Mouse (Mus musculus) left cerebral cortex, adult 8-10 months (tissue): ENCODE results near the gene Pygo1. TPM values are rescaled to one million over a fixed set of nuclear protein-coding genes. Genes with fewer than 3 reads are reported as not detected.

Experiments
- DNase-seq, 2 experiments: peaks; one replicate each; pipeline ENCODE4 v3.0.0; 2022; ENCODE audit warnings: low spot score in 2 of 2
- total RNA-seq, 4 experiments: library from RNA; stranded (reverse); gene quantifications; 2 replicates each; pipeline ENCODE4 v1.2.4; 2022

Gene Pygo1
- total RNA-seq, 4 experiments from 2014 or later: 16.5 to 19.2 (median 17.9) TPM

DNA sequence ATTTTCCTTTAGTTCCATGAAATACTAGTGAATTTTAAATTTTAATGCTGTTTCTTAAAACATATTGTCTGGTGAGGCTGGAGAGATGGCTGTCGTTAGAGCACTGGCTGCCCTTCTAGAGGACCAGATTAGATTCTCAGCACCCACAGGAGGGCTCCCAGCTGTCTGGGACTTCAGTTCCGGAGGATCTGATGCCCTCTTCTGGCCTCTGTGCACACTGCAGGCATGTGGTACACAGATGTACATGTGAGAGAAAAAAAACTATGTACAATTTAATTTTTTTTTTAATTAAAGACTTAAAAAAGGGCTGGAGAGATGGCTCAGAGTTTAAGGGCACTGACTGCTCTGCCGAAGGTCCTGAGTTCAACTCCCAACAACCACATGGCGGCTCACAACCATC lies 9.9 kb downstream of the Pygo1 start:
- DNase-seq: no peak

DNA sequence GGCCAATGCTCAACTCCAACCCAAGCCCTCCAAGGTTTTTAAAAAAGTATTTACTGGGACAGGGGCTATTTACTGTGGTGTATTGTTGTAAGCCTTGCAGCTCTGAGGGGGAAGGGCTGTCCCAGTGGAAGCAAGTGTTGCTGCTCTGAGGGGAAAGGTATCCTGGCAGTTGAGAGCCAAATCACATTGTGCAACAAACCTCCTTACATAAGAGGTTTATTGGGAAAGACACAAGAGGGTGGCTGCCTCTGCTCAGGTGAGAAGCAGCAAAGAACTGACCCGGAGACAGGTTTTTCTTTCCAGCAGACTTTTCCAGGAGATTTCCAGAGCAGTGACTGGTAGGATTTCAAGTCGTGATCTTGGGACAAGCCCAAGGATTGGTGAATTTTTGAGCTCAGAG lies 10.9 kb downstream of the Pygo1 start:
- DNase-seq: no peak

DNA sequence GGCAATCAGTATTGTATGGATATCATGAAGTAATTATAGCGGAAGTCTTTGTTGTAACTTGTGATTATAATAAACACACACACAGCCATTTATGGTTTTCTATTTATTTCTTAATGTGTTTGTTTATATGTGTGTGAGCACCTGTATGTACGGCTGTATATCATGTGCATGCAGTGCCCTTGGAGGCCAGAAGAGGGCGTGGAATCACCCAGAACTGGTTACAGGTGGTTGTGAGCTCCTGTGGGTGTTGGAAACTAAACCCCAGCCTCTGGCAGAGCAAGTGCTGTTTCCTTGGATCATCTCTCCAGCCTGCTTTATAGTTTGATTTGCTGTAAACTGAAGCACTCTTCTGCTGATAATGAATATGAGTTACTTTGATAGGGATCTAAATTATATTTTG lies 18.0 kb downstream of the Pygo1 start:
- no peak for DNase-seq

DNA sequence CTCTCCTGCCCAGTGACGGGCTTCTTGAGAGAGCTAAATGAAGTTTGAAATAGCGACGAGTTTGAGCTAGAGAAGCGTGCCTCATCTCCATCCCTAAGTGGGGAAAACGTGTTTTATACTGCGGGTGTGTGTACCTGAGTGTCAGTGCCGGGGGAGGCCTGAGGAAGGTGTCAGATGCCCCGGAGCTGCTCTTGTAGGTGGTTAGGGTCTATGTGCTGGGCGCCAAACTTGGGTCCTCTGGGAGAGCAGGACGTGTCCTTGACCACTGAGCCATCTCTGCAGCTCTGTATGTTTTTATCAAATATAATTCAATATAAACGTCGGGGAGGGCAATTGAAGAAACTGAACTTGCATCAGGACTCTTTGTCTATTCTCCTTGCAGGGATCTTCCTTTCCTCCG lies 18.8 kb downstream of the Pygo1 start:
- DNase-seq: no peak

DNA sequence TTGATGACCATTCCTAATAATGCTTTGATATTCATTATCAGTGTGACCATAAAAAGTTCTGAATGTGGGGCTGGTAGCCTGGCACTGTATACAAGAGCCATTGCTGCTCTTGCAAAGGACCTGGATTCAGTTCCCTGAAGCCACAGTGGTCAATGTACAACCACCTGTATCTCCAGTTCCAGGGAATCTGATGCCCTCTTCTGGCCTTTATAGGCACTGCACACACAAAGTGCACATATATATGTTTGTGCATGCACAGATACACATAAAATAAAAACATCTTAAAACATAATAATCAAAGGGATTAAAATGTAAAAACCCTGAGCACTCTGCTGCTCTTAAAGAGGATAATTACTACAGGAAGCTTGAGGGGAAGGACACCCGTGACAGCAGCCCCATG lies 21.6 kb downstream of the Pygo1 start:
- DNase-seq: no peak

DNA sequence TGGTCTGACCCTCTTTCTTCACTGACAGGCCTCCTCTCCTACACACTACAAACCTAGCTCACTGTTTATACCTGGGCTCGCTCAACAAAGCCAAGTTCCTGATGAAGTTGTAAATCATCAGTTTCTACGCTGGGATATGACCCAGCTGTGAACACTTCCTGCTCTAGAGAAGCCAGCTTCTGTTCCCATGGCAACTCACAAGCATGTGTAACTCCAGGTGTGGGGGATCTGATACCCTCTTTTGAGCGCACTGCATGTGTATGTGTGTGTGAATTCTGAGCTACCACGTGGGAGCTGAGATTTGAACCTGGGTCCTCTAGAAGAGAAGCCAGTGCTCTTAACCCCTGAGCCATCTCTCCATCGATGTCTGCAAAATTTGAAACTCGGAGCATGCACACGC lies 24.1 kb downstream of the Pygo1 start:
- DNase-seq: no peak

DNA sequence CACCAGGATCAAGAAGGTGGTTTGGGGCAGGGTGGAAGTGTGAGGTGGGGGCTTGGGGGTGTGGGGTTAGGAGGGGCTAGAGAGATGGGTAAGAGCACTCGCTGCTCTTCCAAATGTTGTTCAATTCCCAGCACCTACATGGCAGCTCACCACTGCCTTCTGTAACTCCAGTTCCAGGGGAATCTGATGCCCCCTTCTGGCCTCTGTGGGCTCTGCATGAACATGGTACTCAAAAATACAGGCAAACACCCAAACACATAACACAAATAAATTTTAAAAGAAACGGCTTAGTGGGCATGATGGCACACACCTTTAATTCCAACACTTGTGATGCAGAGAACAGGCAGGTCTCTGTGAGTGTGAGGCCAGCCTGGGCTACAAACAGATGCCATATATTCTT lies 29.3 kb downstream of the Pygo1 start:
- DNase-seq: no peak

DNA sequence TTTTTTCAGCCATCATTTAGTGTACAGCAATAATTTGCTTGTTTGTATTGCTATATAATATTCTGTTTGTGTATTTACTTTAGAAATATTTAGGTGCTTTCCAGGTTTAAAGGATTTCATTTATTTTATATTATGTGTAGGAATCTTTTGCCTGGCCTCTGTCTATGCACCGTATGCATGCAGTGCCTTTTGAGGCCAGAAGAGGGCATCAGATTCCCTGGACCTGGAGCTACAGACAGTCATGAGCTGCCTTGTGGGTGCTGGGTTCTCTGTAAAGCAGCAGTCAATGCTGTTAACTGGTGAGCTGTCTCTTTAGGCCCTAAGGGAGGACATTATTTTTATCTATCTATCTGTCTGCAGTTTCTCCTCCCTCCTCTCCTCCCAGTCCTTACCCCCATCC lies 30.1 kb downstream of the Pygo1 start:
- no peak for DNase-seq

DNA sequence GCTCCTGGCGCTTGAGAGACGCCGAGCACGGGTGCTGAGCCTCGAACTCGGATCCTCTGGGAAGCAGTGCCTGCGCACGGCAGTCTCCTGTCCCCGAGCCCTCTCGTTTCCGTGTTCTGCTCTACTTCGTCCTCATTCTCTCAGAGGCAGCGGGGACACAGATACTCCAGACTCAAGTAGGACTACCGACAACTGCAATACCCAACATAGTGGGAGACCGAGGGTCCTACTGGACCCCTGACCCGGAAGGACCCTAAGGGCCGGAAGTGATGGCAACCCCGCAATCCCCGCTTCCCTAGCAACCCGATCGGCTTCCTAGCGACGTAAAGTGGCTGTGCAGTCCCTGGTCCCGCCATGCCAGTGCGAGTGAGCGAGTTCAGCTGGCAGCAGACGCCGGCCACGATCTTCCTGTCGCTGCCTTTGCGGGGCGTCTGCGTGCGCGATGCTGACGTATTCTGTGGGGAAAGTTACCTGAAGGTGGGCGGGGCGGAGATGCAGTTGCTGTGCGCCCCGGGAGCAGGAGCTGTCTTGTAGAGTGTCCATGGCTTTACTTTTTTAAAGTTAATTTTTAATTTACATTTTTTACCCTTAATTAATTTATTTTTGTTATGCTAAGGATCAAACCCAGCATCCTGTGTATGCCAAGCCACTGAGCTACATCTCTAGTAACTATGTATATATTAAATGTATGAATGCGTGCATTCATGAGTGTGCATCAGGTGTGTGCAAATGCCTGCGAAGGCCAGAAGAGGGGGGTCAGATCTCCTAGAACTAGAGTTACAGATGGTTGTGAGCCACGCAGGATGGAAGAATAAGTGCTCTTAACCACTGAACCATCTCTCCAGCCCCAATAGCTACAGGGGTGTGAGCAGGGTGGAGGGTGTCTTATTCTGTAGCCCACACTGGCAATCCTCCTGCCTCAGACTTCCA lies 33.3 kb downstream of the Pygo1 start, which contains the start of the genes Dyx1c1 and Gm44503:
Dyx1c1 (plus strand) TSS at position 265 of the 930 bp plus-strand sequence.
Gm44503 (plus strand) TSS at position 332 of the 930 bp plus-strand sequence.
- DNase-seq: peak; percentile 55 to 68

DNA sequence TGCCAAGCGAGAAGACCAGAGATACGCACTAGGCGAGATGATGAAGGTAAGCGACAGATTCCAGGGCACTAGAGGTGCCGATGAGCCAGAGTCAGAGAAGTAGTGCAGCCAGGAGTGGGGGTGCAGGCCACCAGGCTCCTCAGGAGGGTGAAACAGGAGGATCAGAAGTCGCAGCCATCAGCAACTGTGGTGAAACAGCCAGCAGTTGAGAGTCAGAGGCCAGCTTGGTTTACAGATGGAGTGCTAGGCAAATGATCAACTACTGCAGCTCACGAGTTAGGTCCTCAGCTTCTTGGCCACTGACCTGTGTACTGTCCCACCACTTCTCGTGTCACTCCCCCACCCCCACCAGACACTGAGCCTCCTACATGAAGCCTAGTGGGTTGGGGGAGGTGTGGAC lies 35.9 kb downstream of the Pygo1 start:
- DNase-seq: no peak

DNA sequence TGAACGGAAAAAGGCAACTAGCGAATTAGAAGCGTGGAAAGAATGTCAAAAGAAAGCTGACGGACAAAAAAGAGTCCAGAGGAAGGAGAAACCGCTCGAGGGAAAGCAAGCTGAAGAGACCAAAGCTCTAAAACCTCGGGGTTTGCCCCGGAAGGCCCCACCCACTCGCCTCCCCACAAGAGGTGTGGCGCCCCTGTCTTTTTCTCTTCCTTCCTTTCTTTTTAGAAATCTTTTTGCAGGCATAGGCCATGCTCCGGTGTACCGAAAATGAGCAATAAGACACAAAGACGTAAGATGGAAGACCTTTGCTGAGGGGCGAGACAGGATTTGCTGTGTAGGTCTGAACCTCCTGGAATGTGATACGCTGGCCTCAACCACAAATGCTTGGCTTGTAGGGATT lies 36.5 kb downstream of the Pygo1 start:
- no peak for DNase-seq

DNA sequence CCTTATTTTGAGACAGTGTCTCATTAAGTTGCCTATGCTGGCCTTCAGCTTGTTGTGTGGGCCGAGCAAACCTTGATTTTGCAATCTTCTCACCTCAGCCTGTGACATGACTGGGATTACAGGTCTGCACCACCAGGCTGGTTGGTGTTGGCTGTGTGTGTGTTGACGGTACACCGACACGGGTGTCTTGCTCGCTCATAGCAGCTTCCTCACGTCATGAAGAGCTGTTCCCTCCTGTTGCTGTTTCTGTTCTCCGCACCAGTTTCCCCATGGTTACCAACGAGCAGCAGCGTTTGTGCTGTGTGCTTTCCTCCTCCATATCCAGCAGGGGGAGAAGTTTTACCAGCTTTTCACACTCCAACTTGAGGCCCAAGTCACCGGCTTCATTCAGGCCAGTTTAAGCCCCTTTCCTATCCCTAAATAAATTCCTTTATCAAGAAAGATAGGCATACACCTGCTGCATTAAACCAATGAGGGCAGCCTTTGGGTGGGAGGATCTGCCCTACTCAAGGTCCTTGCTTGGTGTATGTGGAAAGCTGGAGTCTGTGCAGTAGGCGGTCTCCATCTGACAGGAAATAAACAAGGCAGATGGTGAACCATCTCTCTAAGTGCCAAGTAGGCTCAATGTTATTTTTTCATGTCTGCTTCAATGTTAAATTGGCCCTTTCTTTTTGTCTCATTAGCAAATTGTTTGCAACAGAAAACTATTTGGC lies 43.1 kb downstream of the Pygo1 start:
- DNase-seq: peak; percentile 53 to 79

DNA sequence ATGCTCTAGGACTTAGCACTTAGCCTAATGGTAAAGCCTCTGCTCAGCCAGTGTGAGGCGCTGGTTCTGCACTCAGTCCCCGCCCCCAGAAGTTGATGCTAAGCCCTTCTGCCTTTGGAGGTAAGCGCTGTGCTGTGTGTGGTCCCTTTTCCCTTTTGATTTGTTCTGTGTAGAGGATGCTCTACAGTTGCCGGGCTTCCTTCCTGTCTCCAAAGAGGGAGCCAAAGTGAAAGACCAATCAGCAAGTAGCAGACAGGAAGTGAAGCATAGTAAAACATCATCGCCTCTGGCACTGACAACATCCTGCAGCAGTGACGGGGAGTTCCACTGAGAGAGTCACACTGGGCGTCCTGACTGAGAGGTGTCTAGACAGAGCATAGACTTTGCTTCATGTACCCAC lies 44.4 kb downstream of the Pygo1 start:
- no peak for DNase-seq

DNA sequence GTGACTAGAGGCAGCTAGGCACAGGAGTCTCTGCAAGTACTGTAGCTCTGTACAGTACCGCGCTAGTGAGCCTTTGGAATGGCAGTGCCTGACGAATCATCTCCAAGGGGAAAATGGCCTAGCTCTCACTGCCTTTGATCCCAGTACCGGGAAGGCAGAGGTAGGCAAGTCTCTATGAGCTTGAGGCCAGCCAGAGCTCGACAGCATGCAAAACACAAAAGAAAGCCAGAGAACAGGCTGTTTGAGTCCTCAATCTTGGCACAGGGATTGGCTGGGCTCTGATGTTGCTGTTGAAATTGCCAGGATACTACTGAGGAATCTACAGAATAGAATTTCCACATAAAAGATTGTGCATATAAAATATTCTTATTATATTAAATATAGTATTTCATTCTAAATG lies 47.0 kb downstream of the Pygo1 start:
- no peak for DNase-seq

DNA sequence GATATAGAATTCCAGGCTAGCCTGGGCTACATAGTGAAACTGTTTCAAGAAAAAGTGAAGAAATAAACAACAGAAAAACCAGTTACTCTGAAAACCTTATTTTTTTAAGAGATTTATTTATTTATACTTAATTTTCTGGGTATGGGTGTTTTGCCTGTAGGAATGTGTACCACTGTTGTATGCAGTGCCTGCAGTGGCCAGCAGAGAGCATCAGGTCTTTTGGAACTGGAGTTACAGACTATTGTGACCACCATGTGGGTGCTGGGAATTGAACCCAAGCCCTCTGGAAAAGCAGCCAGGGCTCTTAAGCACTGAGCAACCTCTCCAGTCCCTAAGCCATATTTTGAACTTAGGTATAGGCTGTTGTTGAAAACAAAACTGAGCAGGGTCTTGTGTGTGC lies 47.5 kb downstream of the Pygo1 start:
- DNase-seq: no peak

DNA sequence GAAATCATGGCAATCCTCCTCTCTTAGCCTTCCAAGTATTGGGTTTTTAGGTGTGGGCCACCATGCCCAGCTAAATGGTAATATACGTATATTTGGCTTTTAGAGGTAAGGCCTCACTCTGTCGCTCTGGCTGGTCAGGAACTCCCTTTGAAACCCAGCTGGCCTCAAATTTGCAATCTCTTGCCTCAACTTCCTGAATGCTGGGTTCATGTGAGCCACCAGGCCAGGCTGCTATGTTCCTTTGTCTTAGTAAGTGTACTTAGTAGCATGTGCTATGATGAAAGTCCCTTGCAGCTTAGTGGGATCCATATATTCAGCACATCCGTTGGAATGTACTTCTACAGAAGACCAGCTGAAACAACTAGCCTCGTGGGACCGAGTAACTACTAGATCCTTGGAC lies 49.3 kb downstream of the Pygo1 start:
- no peak for DNase-seq

DNA sequence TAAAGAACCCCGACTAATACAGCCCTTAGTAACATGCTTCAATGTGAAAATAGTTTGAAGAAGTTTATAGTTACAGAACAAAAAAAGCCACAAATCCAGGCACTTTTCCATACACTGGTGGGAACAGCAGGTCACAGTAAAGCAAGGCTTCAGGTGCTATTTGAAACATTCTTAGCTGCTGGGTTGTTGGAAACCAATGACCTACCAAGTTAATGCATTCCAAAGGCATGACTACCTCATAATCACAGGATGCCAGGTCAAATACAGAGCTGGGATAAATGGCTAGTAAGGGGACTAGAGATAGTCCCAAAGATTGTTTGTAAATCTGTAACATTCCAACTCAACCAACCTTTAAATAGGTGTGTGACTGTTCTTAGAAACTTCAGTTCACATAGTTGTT lies 49.8 kb downstream of the Pygo1 start:
- DNase-seq: no peak

DNA sequence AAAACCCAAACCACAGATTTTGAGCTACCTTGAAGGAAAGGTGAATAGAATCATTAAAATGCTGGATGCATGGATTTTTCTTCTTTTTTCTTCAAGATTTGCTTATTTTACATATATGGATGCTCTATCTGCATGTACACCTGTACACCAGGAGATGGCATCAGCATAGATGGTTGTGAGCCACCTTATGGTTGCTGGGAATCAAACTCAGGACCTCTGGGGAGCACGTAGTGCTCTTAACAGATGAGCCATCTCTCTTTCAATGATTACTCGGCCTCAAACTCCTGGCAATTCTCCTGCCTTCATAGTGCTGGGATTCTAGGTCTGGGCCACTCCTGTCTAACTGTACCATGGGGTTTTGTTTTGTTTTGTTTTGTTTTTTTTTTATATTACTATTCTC lies 57.6 kb downstream of the Pygo1 start:
- DNase-seq: no peak

DNA sequence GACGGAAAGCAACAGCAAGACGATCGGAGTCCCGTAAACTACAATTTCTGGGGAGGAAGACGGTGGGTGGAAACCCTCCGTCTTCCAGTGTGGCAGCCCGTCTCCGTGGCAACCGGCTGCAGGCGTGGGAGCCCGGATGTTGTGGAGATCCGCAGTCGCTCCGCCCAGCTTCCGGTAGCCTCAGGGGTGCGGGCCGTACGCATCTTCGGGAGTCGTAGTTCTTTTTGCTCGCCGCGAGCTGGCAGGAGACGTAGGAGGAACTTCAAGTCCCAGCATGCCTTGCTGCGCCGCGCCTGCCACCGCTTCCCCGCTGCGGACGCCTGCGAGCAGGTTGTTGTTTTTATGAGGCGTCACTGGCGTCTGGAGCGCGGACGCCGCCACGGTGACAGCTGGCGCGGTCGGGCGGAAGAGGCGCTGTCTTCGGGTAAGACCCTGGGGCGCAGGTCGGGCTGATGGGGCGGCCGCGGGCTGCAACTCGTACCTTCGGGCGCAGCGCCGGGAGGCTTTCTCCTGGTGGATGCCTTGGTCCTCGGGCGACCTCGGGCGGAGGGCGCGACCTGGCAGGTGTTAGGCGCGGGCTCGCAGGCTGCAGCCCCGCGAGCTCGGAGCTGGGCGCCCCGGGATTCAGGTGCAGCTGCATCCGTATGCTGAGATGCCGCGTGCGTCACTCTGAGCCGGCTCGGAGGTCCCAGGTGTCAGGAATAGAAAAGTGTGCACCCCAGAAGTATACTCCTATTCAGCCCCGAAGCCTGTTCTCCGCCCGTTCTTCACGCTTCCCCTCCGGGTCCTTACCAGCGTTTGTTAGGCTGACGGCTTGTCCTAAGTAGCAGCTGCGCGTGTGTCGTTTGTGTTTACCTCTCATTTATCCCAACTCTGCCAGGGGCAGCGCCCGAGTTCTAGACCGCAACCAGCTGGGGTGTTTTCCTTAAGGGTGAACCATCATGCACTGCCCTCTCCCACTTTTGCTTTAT lies 60.1 kb downstream of the Pygo1 start, which contains the start of the genes Ccpg1os and Ccpg1:
Ccpg1os (minus strand) TSS at position 133 of the 971 bp plus-strand sequence.
Ccpg1 (plus strand) TSS at position 180 of the 971 bp plus-strand sequence.
- peak; percentile 86 to 99 for DNase-seq

DNA sequence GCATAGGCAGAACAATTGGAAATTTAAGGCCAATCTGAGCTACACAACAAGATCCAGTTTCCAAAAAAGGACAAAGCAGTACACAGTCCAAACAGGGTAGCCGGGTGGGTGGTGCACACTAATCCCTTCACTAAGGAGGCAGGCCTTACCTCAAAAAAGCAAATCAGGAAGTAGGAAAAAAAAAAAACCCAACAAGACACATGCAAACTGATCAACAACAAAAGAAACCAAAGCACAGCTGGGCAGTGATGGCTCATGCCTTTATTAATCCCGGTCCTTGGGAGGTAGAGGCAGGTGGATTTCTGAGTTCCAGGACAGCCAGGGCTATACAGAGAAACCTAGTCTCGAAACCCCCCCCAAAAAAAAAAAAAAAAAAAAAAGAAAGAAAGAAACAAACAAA lies 62.3 kb downstream of the Pygo1 start:
- DNase-seq: no peak

DNA sequence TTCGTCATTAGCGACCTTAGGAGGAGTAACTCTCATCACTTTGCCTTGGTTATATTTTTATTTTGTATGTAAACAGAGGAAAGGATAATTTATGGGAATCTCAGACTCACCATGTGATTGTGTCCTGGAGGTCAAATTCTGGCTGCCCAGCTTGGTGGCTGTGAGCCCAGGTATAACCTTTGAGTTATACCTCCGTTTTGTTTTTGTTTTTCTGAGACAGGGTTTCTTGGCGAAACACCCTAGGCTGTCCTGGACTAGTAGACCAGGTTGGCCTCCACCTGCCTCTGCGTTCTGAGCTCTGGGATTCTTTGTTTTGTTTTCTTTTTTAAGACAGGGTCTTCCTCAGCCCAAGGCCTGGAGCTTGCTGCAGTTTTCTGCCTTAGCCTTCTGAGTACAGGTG lies 63.3 kb downstream of the Pygo1 start:
- no peak for DNase-seq
